Mouse (Mus musculus) olfactory bulb, adult 2 months (tissue): ENCODE measurements at regions not wholly inside any gene's neighbourhood (a gene's known extent, or its start where the extent isn't known, plus 50 kb on each side); places are given as distances from the start of the nearest gene placed in this dataset.

Source experiments
- H3K27ac ChIP-seq: fragments of 200-500 bp; 2 replicates; pipeline ENCODE4 v1.5.1; 2012; ENCODE audit warnings: low read depth, low read length; ENCODE audit not compliant: insufficient read depth
- H3K4me1 ChIP-seq: fragments of 200-500 bp; 2 replicates; pipeline ENCODE4 v1.6.1; 2012; ENCODE audit warnings: low read length; ENCODE audit not compliant: control insufficient read depth, insufficient read depth
- H3K4me3 ChIP-seq: fragments of 200-500 bp; 2 replicates; pipeline ENCODE4 v1.5.1; 2012; ENCODE audit warnings: mild to moderate bottlenecking, low read depth, low read length, moderate library complexity; ENCODE audit not compliant: insufficient read depth
- CTCF ChIP-seq: fragments of 200-500 bp; IDR thresholded peaks from 2 replicates; pipeline ENCODE4 v1.5.1; 2012; ENCODE audit warnings: low read depth, mild to moderate bottlenecking, low read length, moderate library complexity; ENCODE audit not compliant: insufficient read depth
- POLR2A ChIP-seq: fragments of 200-500 bp; IDR thresholded peaks from 2 replicates; pipeline ENCODE4 v1.6.1; 2012; ENCODE audit warnings: mild to moderate bottlenecking, low read depth, low read length, moderate library complexity; ENCODE audit not compliant: insufficient read depth
- WGBS: fragments of 180-500 bp; shearing (Covaris S2); methylation state at CpG from one replicate; pipeline ENCODE4 v1.1.7; 2018; 5-methylcytosine and 5-hydroxymethylcytosine counted together

GRCm38 (mm10) chr9:87784872-87785271 lies 53.8 kb upstream of the Tbx18 start:
- Histone ChIP-seq H3K4me1 (no peaks in the 10 kb centered on the region), H3K4me3 (no peak overlapping the region), H3K27ac (no peak overlapping the region)
- whole genome bisulfite sequencing, result 64% methylated on average over 1 of the region's 1 CpGs
- TF ChIP-seq CTCF, result no peak
- no peak for TF ChIP-seq POLR2A

- TF ChIP-seq POLR2A (no peak), CTCF (no peak)
- no peak overlapping the region for H3K27ac ChIP-seq
- no peaks in the 10 kb centered on the region for H3K4me1 ChIP-seq
- no peak overlapping the region for H3K4me3 ChIP-seq
- WGBS, result 87% methylated on average over 2 of the region's 2 CpGs
Observed at GRCm38 (mm10) chr9:87811746-87812145, 80.7 kb upstream of the Tbx18 start.

GRCm38 (mm10) chr9:87822276-87822675 lies 91.2 kb upstream of the Tbx18 start:
- H3K4me1 ChIP-seq, result no peaks in the 10 kb centered on the region
- no peak overlapping the region for H3K4me3 ChIP-seq
- TF ChIP-seq POLR2A (no peak), CTCF (no peak)
- no peak overlapping the region for H3K27ac ChIP-seq
- WGBS, result 89% methylated on average over 5 of the region's 5 CpGs

- Histone ChIP-seq H3K27ac (no peak overlapping the region), H3K4me1 (no peaks in the 10 kb centered on the region), H3K4me3 (no peak overlapping the region)
- TF ChIP-seq POLR2A, result no peak
- no peak for TF ChIP-seq CTCF
- WGBS, result 79% methylated on average over 8 of the region's 8 CpGs
Observed at GRCm38 (mm10) chr9:87824691-87825230, 93.7 kb upstream of the Tbx18 start.

- Histone ChIP-seq H3K4me3 (no peak overlapping the region), H3K27ac (no peak overlapping the region), H3K4me1 (no peaks in the 10 kb centered on the region)
- WGBS, result 37% methylated on average over 6 of the region's 6 CpGs
- TF ChIP-seq CTCF (no peak), POLR2A (no peak)
Observed at GRCm38 (mm10) chr9:87843898-87844297, 112.8 kb upstream of the Tbx18 start.

GRCm38 (mm10) chr9:87844453-87844852 lies 113.4 kb upstream of the Tbx18 start:
- Histone ChIP-seq H3K4me3 (no peak overlapping the region), H3K27ac (no peak overlapping the region), H3K4me1 (no peaks in the 10 kb centered on the region)
- TF ChIP-seq POLR2A, result no peak
- no peak for TF ChIP-seq CTCF
- WGBS, result 72% methylated on average over 2 of the region's 2 CpGs

GRCm38 (mm10) chr9:87848882-87849281 lies 117.8 kb upstream of the Tbx18 start:
- no peak overlapping the region for H3K4me3 ChIP-seq
- H3K4me1 ChIP-seq, result no peaks in the 10 kb centered on the region
- no peak overlapping the region for H3K27ac ChIP-seq
- TF ChIP-seq CTCF (no peak), POLR2A (no peak)
- WGBS, result 76% methylated on average over 5 of the region's 5 CpGs

- no peak for TF ChIP-seq POLR2A
- TF ChIP-seq CTCF, result no peak
- no peaks in the 10 kb centered on the region for H3K4me1 ChIP-seq
- WGBS, result 98% methylated on average over 1 of the region's 1 CpGs
- H3K4me3 ChIP-seq, result no peak overlapping the region
- no peak overlapping the region for H3K27ac ChIP-seq
Observed at GRCm38 (mm10) chr9:87850133-87850532, 119.1 kb upstream of the Tbx18 start.

GRCm38 (mm10) chr9:87861588-87861987 lies 130.5 kb upstream of the Tbx18 start:
- no peaks in the 10 kb centered on the region for H3K4me1 ChIP-seq
- 88% methylated on average over 1 of the region's 1 CpGs for WGBS

GRCm38 (mm10) chr9:87865236-87865635 lies 134.2 kb upstream of the Tbx18 start:
- Histone ChIP-seq H3K4me3 (no peak overlapping the region), H3K4me1 (no peaks in the 10 kb centered on the region), H3K27ac (no peak overlapping the region)
- TF ChIP-seq POLR2A (no peak), CTCF (no peak)
- WGBS, result 74% methylated on average over 6 of the region's 6 CpGs

More at GRCm38 (mm10) chr9:87861588-87861987, 130.5 kb upstream of the Tbx18 start:
- TF ChIP-seq CTCF, result no peak
- no peak for TF ChIP-seq POLR2A
- H3K27ac ChIP-seq, result no peak overlapping the region
- no peak overlapping the region for H3K4me3 ChIP-seq
